Mouse (Mus musculus): Measurements from ENCODE around the gene Slc6a5.
A peak's percentile ranks its signal among the peaks of the same experiment; 100 is the strongest.
"Not testable (repeated sequence)": the region's sequence is repeated elsewhere in the genome, so short reads cannot be mapped to it uniquely, and the experiment has no call there.

Slc6a5 gene

GRCm38 (mm10) chr7:49913164-49913563, 3.2 kb downstream of the Slc6a5 start:
- DNase-seq (ENCODE audit: low spot score) = no peak

DNA sequence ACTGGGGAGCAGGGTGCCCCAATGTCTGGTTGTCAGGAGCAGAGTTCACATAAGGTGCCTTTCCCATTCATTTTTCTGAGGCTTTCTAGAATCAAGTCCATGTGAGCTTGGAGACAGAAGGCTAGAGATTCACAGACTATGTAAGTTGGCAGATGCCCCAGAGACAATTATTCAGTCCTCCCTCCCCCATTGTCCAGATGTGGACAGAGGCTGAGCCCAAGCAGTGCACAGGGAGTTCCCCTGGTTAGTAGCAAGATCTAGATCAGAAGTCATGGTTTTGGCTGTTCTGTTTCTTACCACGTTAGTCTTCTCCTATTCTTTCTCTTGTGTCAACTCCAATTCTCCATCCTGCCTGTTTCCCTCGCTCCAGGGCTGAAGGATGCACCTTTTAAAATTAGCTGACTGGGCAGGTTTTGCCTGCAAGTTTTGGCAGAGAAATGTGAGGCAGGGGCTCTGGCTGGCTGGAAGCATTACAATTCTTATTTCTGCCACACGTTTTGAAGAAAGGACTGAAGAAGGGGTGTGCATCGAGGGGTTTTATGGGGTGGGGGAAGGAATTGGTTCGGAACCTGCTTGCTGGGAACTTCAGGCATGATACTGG, 3.9 kb downstream of the Slc6a5 start:
- DNase-seq (ENCODE audit: low spot score) = no peak

- no peak for DNase-seq (ENCODE audit: low spot score)
Observed at GRCm38 (mm10) chr7:49914946-49915345, 5.0 kb downstream of the Slc6a5 start.

- DNase-seq (ENCODE audit: low spot score) = no peak
Observed at GRCm38 (mm10) chr7:49915471-49915870, 5.5 kb downstream of the Slc6a5 start.

DNA sequence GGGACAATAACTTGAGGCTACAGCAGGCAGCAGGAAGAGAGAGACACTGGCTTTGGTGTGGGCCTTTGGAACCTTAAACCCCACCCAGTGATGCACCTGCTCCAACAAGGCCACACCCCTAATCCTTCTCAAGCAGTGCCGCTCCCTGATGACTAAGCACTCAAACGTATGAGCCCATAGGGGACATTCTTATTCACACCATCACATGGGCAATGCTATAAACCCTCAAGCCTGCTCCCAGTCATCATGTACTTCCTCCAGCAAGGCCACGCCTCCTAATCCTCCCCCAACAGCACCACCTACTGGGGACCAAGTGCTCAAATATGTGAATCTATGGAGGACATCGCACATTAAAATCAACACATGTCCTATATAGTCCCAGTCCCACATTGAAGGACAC, 9.5 kb downstream of the Slc6a5 start:
- no peak for DNase-seq (ENCODE audit: low spot score)

- no peak for DNase-seq (ENCODE audit: low spot score)
Observed at GRCm38 (mm10) chr7:49920751-49921150, 10.8 kb downstream of the Slc6a5 start.

GRCm38 (mm10) chr7:49922928-49923327, 13.0 kb downstream of the Slc6a5 start:
- peak; percentile 5 for DNase-seq (ENCODE audit: low spot score)

GRCm38 (mm10) chr7:49923376-49923775, 13.4 kb downstream of the Slc6a5 start:
- peak; percentile 75 for DNase-seq (ENCODE audit: low spot score)

DNA sequence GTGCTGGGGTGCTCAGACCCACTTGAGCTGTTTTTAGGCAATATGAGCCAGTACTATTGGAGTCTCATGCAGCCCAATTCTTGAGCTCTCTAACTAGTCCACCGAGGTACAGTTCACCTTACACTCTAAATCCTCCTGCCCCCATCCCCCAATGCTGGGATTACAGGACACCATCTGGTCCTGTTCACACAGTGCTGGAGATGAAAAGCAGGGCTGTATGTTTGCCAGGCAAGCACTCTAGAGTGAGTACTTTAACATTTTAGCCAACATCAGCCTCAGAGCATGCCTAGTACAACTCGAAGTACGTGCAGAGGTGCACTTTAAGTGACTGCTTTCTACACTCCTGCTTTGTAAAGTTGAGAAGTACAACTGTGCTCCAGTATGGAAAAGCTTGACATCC, 18.6 kb downstream of the Slc6a5 start:
- DNase-seq (ENCODE audit: low spot score) = no peak

DNA sequence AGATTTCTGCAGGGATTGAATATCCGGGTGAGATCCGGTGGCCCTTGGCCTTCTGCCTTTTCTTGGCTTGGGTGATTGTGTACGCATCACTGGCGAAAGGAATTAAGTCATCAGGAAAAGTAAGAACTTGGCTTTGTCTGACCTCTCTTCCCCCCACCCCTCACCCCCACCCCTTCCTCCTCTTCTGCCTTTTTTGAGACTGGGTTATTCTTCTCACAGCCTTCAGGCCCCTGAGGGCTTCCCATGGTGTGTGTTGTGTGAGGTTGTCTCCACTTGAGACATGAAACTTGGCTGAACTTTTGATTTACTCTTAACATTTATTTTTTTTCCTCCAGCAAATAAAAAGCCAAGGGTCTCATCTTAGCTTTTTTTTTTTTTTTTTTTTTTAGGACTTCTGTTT, 20.1 kb downstream of the Slc6a5 start:
- no peak for DNase-seq (ENCODE audit: low spot score)

DNA sequence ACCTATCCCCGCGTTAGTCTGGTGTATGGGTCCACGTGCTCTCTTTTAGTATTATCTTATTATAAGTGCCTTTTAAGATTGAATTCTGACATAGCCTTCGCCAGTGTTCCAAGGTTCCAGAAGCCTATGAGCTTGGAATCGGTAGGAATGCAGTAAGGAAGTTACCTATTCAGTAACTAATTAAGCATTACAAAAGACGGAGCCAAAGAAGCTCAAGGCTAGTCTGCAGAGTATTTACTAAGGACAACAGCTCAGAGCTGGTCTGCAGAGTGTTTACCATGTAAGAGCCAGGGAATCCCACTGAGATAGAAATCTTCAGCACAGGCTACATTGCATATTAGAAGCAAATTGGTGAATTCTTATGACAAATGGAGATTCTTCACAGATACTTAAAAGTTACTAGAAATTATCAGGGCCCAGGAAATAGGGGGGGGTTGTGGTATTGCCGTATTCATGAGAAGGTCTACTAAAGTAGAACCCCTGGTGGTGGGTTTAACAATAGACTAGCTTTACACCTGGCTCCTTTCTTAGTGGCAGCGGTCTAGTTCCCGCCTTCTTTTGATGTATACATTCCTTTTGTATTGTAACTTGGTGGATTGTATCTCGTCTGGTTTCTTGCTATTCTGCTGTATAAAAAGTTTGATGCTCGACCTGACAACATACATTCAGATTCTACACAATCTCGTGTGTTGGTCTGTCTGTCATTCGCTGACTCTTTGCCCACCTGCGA, 23.6 kb downstream of the Slc6a5 start:
- DNase-seq (ENCODE audit: low spot score) = not testable (repeated sequence)

DNA sequence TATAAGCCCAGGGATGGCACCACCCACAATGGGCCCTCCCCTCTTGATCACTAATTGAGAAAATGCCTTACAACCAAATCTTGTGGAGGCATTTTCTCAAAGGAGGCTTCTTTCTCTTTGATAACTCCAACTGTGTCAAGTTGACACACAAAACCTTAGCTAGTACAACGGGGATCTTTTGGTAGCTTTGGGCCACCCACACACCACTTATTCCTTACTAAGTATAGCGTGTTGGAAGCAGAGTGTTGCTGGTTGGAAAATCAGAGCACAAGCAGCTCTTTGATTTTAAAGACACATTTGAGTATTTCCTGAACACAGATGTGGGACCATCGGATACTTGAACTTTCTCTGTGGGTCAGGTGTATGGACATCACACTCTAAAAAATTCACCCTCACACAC, 26.9 kb downstream of the Slc6a5 start:
- no peak for DNase-seq (ENCODE audit: low spot score)

- DNase-seq (ENCODE audit: low spot score) = no peak
Observed at GRCm38 (mm10) chr7:49942023-49942422, 32.1 kb downstream of the Slc6a5 start.

- no peak for DNase-seq (ENCODE audit: low spot score)
Observed at GRCm38 (mm10) chr7:49942490-49942889, 32.5 kb downstream of the Slc6a5 start.

DNA sequence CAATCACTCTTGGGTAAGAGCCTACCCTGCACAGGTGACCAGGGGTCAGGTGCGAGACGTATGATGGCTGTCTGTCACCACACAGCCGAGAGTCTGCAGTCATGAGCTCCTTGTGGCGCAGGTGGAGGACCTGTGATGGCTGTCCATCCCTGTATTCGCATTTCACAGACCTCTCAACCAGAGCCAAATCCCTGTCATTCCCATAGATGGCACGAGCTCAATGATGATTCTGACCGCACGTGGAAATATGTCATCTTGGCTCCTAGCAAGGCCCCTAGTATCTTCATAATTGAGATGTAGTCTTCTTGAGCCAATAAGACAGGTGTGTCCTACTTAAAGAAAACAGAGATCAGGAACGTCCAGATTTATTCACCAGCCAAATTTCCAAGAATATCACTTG, 36.7 kb downstream of the Slc6a5 start:
- no peak for DNase-seq (ENCODE audit: low spot score)

DNA sequence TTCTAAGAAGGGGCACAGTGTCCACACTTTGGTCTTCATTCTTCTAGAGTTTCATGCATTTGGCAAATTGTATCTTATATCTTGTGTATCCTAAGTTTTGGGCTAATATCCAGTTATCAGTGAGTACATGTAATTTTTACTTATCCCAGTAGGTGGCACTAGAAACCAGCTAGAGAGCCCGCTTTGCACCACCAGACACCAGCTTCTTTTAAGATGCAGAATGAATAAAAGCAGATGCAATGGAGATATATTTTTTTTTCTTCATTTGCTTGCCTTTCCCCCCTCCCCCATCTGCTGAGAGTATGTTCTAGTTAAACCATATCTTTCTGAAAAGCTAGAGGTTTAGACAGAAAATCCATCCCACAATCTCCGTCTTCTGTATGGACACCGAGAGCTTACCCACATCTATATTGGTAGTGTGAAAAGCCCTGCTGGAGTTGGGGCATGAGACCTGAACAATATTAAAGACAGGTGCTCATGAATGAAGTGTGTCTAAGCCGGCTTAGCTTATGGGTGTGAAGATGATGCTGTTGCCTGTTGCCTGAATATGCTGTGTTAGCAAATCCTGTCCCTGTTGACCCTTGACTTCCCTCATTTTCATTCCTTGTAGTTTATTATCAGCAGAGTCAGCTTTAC, 43.7 kb downstream of the Slc6a5 start:
- peak; percentile 28 for DNase-seq (ENCODE audit: low spot score)

DNA sequence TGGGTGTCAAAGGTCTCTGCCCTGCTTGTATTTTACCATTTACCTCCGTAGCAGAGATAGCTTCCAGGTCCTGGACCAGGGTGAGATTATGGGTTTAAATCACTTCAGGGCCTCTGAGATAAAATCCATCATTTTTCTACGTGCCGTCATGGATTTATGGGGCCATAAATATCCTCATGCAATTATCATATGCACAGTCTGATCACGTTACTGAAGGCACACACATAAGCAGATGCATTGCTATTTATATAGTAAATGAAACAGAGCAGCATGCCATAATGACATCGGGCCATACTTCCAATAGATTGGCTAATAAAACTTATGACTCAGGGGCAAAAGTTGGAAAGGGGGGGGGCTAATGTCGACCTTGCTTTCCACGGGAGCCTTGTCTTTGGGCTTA, 44.9 kb downstream of the Slc6a5 start:
- DNase-seq (ENCODE audit: low spot score) = no peak

DNA sequence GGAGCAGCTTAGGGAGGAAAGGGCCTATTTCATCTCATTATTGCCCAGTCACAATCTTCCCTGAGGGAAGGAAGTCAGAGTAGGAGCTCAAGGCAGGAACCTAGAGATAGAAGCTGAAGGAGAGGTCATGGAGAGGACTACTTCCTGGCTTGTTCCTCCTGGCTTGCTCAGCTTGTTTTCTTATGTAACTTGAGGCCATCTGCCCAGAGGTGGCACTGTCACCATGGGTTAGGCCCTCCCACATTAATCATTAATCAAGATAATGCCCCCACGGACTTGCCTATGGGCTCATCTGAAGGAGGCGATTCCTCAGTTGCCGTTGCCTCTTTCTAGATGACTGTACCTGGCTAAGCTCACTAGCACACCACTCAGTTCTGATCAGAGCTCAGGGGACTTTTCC, 47.2 kb downstream of the Slc6a5 start:
- no peak for DNase-seq (ENCODE audit: low spot score)

DNA sequence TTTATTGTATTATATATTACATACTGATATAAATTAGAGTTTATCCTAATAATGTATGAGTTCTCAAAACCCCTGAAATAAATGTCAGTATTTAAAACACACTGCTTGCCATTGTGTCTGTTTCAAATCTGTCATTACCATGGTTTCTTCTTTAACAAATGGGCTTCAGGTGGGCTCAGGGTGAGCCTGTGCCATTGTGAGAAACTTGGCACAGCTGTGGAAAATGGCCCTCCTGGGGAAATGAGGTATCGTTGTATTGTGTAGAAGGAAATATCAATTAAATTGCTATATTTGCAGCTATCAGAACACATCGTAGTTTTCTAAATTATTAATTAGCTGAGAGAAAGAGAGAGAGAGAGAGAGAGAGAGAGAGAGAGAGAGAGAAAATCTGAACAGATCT, 53.8 kb downstream of the Slc6a5 start:
- no peak for DNase-seq (ENCODE audit: low spot score)

GRCm38 (mm10) chr7:49969516-49969915, 59.6 kb downstream of the Slc6a5 start:
- DNase-seq (ENCODE audit: low spot score) = no peak

GRCm38 (mm10) chr7:49974841-49975440, 65.0 kb downstream of the Slc6a5 start, which contains the start of gene Nell1:
Nell1 (plus strand) TSS chr7:49974864.
- DNase-seq (ENCODE audit: low spot score) = no peak

DNA sequence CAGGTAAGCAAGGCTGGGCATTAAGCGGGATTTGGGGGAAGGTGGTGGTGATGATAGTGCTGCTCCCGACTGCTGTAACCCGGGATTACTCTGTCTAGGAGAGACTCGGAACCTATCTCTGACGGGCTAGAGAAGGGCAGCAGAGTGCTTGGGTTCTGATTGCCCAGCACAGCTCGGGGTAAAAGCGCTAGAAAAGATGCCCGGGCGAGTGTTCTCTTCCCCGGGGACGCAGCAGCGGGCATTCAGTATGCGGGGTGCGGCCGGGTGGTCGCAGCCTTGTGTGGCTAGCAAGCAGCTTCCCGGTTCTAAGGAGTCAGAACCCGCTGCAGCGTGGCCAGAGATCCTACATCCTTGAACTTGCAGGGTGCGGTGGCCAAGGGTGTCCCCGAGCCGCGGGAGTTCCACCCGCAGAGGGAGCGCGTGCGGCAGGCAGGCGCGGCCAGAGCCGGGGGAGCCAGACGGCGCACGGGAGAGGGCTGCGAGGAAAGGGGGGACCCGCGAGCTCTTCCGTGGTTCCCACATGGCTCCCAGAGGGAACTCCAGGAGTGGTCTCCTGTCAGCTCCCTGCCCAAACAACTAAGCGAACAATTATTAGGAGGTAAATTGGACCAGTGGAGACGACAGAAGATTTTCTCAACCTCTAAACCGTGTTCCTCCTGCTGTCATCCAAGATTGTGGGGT, 65.6 kb downstream of the Slc6a5 start:
- no peak for DNase-seq (ENCODE audit: low spot score)

Measured in lung, postnatal 25 days (tissue).